Mouse (Mus musculus) CH12F3 (cell line): ENCODE measurements around the gene Slc12a7.

ENCODE experiments used
- in situ Hi-C: fragments of 300-500 bp; cut with MboI; formaldehyde crosslinking; loops from 2 replicates; pipeline ENCODE4 v1.14.3; 2020; ENCODE audit warnings: low sequenced_read_pairs

The Slc12a7 gene

GRCm38 (mm10) chr13:73759596-73759995, 26.7 kb downstream of the Slc12a7 start:
- in situ Hi-C loops = no loop called here

GRCm38 (mm10) chr13:73760126-73760525, 27.2 kb downstream of the Slc12a7 start:
- in situ Hi-C loops = no loop called here

- in situ Hi-C loops = no loop called here
These were observed 30.0 kb downstream of the Slc12a7 start for GRCm38 (mm10) chr13:73762938-73763337.

GRCm38 (mm10) chr13:73763439-73764255, 30.8 kb downstream of the Slc12a7 start:
- in situ Hi-C loops = no loop called here

GRCm38 (mm10) chr13:73764256-73764775, 31.4 kb downstream of the Slc12a7 start:
- in situ Hi-C loops = no loop called here

- in situ Hi-C loops = no loop called here
These were observed 32.5 kb downstream of the Slc12a7 start for GRCm38 (mm10) chr13:73765393-73765792.

GRCm38 (mm10) chr13:73767224-73767623, 34.3 kb downstream of the Slc12a7 start:
- in situ Hi-C loops = no loop called here

- in situ Hi-C loops = no loop called here
These were observed 34.9 kb downstream of the Slc12a7 start for GRCm38 (mm10) chr13:73767754-73768153.

- in situ Hi-C loops = no loop called here
These were observed 35.4 kb downstream of the Slc12a7 start for GRCm38 (mm10) chr13:73768311-73768710.

- in situ Hi-C loops = no loop called here
These were observed 37.2 kb downstream of the Slc12a7 start for GRCm38 (mm10) chr13:73769916-73770682.

- in situ Hi-C loops = no loop called here
These were observed 38.2 kb downstream of the Slc12a7 start for GRCm38 (mm10) chr13:73771131-73771530.

- in situ Hi-C loops = no loop called here
These were observed 39.8 kb downstream of the Slc12a7 start for GRCm38 (mm10) chr13:73772655-73773054.

- in situ Hi-C loops = no loop called here
These were observed 40.8 kb downstream of the Slc12a7 start for GRCm38 (mm10) chr13:73773519-73774205.

GRCm38 (mm10) chr13:73775786-73776185, 42.9 kb downstream of the Slc12a7 start:
- in situ Hi-C loops = no loop called here

GRCm38 (mm10) chr13:73777578-73777977, 44.7 kb downstream of the Slc12a7 start:
- in situ Hi-C loops = no loop called here

GRCm38 (mm10) chr13:73782486-73782885, 49.6 kb downstream of the Slc12a7 start:
- in situ Hi-C loops = no loop called here

GRCm38 (mm10) chr13:73792176-73792575, 59.3 kb downstream of the Slc12a7 start:
- in situ Hi-C loops = no loop called here

- in situ Hi-C loops = no loop called here
These were observed 60.3 kb downstream of the Slc12a7 start for GRCm38 (mm10) chr13:73793171-73793570.

GRCm38 (mm10) chr13:73799110-73799509, 66.2 kb downstream of the Slc12a7 start:
- in situ Hi-C loops = no loop called here

GRCm38 (mm10) chr13:73803450-73804178, 70.7 kb downstream of the Slc12a7 start:
- in situ Hi-C loops = no loop called here
